Mouse (Mus musculus): ENCODE measurements around the gene Cdc42se2.

GRCm38 (mm10) chr11:54748891-54749290, 38.6 kb downstream of the Cdc42se2 start:
- TF ChIP-seq CTCF (IDR thresholded peaks at IDR 0.05; ENCODE audit: low read depth) (no peak), EP300 (IDR thresholded peaks at IDR 0.05; ENCODE audit: low read depth) (no peak)

All from liver, postnatal 0 days (tissue).